Mouse (Mus musculus) ES-E14 (cell line): ENCODE results near the gene Il22ra2.

Experiments
- CHD2 ChIP-seq: IDR thresholded peaks from 2 replicates; pipeline ENCODE4 v1.6.1; 2014; ENCODE audit warnings: mild to moderate bottlenecking, low read depth, low read length, inconsistent platforms
- HCFC1 ChIP-seq: IDR thresholded peaks from 2 replicates; pipeline ENCODE4 v1.6.1; 2012; ENCODE audit warnings: low read length, inconsistent platforms, borderline replicate concordance; ENCODE audit not compliant: insufficient read depth

- TF ChIP-seq CHD2 = no peak
- TF ChIP-seq HCFC1 = no peak
Observed at GRCm38 (mm10) chr10:19673146-19673545, 51.3 kb downstream of the Il22ra2 start.
